Mouse (Mus musculus): ENCODE results near the gene Pgghg. TPM values are rescaled to one million over a fixed set of nuclear protein-coding genes. Genes with fewer than 3 reads are reported as not detected.

The Pgghg gene
- polyA plus RNA-seq, 1 experiment from 2014 or later, result 21.2 TPM

DNA sequence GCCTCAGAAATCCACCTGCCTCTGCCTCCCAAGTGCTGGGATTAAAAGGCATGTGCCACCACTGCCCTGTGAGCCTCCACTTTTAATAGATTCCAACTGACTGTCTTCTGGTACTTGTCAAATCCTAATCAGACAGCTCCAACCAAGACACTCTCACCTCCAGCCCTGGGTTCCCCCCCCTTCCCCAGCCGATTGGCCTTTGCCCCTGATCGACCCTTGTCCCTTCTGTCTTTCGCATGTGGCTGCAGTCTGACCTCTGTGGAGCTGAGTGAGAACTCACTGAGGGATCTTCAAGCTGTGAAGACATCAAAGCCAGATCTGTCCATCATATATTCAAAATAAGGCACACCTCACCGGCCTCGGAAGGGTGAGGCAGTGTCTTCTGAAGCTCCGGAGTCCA lies 14.0 kb upstream of the Pgghg start:
- Histone ChIP-seq H3K36me3 (no peaks in the 10 kb centered on the region), H3K9ac (no peak overlapping the region), H3K4me3 (replicated peaks) (no peak overlapping the region), H3K4me1 (peaks cover 10% of the 10 kb centered on the region), H3K4me2 (no peak overlapping the region), H3K9me3 (no peaks in the 10 kb centered on the region), H3K27me3 (replicated peaks) (peaks cover 29% of the 10 kb centered on the region), H3K27ac (no peak overlapping the region)
- ATAC-seq (ENCODE audit: insufficient read depth, low FRiP score, low read depth), result no peak
- 86% methylated on average over 6 of the region's 6 CpGs for WGBS

- H3K27me3 ChIP-seq (replicated peaks), result no peaks in the 10 kb centered on the region
Observed at GRCm38 (mm10) chr7:140938436-140938835, 2.8 kb upstream of the Pgghg start.

GRCm38 (mm10) chr7:140938896-140939295 lies 2.3 kb upstream of the Pgghg start:
- no peak overlapping the region for H3K9ac ChIP-seq
- H3K27me3 ChIP-seq (replicated peaks), result no peaks in the 10 kb centered on the region
- H3K27ac ChIP-seq, result no peak overlapping the region
- no peak for ATAC-seq (ENCODE audit: insufficient read depth, low FRiP score, low read depth)
- no peak overlapping the region for H3K4me2 ChIP-seq
- H3K4me1 ChIP-seq, result peaks cover 29% of the 10 kb centered on the region
- H3K9me3 ChIP-seq, result no peaks in the 10 kb centered on the region
- H3K4me3 ChIP-seq (replicated peaks), result no peak overlapping the region
- 39% methylated on average over 2 of the region's 2 CpGs for WGBS
- H3K36me3 ChIP-seq, result no peaks in the 10 kb centered on the region

More at GRCm38 (mm10) chr7:140938436-140938835, 2.8 kb upstream of the Pgghg start:
- WGBS, result 43% methylated on average over 3 of the region's 3 CpGs
- H3K4me2 ChIP-seq, result no peak overlapping the region
- no peaks in the 10 kb centered on the region for H3K36me3 ChIP-seq
- no peak overlapping the region for H3K27ac ChIP-seq
- no peak for ATAC-seq (ENCODE audit: insufficient read depth, low FRiP score, low read depth)
- no peak overlapping the region for H3K4me3 ChIP-seq (replicated peaks)
- no peak overlapping the region for H3K9ac ChIP-seq
- H3K9me3 ChIP-seq, result no peaks in the 10 kb centered on the region
- peaks cover 28% of the 10 kb centered on the region for H3K4me1 ChIP-seq

DNA sequence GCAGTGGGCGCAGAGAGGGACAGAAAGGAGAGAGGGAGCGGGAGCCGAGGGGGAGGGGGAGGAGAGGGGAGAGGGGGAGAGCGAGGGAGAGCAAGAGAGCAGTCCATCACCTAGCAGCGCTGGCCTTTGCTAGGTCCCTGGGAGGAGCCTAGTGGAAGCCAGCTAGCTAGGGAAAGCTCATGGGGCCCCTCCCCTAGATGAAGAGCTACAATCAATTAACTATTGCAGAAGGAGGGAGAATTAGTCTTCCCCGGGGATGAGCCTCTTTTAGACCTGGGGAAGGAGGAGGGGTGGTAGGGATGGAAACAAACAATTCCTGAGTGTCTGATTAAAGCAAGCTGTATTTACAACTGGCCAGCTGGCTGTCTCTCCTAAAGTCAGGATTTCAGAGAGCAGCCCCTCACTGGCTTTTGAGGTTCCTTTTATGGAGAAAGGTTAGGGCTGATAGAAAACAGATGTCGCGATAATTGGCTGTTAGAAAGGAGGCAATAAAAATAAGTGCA lies 1.5 kb upstream of the Pgghg start:
- peaks cover 29% of the 10 kb centered on the region for H3K4me1 ChIP-seq
- peak overlapping the region; percentile 97 for H3K27ac ChIP-seq
- peak; percentile 29 for ATAC-seq (ENCODE audit: insufficient read depth, low FRiP score, low read depth)
- H3K36me3 ChIP-seq, result no peaks in the 10 kb centered on the region; the same call in 1 of the 2 replicates
- peak overlapping the region; percentile 42 for H3K4me2 ChIP-seq
- no peak overlapping the region for H3K4me3 ChIP-seq (replicated peaks)
- H3K9me3 ChIP-seq, result no peaks in the 10 kb centered on the region
- H3K27me3 ChIP-seq (replicated peaks), result no peaks in the 10 kb centered on the region
- WGBS, result 5% methylated on average over 7 of the region's 8 CpGs
- H3K9ac ChIP-seq, result no peak overlapping the region

DNA sequence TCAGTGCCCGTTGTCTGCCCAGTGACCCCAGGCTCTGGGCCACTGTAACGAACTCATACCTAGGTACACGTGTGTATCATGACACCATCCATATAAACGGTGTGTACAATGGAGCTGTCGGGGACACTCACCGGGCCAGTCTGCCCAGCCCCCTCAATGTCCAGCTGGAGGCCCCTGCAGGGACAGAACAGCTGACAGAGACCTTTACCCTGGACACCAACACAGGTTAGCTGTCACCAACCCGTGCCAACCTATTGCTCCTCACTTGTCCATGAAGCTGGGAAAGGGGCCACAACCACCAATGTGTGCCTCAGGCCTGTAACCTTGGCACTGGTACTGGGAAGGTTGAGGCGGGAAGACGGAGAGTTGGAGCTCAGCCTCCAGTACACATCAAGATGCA lies 1.1 kb downstream of the Pgghg start:
- Histone ChIP-seq H3K4me2 (peak overlapping the region; percentile 64), H3K9ac (peak overlapping the region; percentile 45), H3K27me3 (replicated peaks) (no peaks in the 10 kb centered on the region), H3K4me3 (replicated peaks) (peak overlapping the region; percentile 56), H3K36me3 (peaks cover 8% of the 10 kb centered on the region; the same call in 1 of the 2 replicates), H3K9me3 (no peaks in the 10 kb centered on the region), H3K4me1 (peaks cover 29% of the 10 kb centered on the region), H3K27ac (peak overlapping the region; percentile 97)
- WGBS, result 34% methylated on average over 9 of the region's 9 CpGs
- no peak for ATAC-seq (ENCODE audit: insufficient read depth, low FRiP score, low read depth)

DNA sequence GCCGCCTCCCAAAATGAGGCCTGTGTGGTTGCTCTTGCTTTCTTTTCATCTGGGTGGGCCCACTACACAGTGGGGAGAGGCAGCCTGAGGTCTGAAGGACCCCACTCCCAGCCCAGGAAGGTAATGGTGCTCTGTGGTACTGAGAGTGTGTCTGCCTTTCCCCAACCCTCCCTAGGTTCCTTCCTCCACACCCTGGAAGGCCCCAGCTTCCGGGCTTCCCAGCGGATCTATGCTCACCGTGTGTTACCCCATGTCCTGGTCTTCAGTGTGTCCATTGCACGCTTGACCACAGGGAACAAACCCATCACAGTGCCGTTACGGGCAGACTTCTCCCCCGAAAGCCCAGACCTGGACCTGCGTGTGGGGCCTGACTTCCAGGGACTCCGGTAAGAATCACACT lies 1.6 kb downstream of the Pgghg start:
- Histone ChIP-seq H3K9ac (no peak overlapping the region), H3K4me3 (replicated peaks) (no peak overlapping the region), H3K27ac (peak overlapping the region; percentile 97), H3K27me3 (replicated peaks) (no peaks in the 10 kb centered on the region), H3K9me3 (no peaks in the 10 kb centered on the region), H3K4me2 (peak overlapping the region; percentile 64; the same call in 1 of the 2 replicates), H3K4me1 (peaks cover 29% of the 10 kb centered on the region), H3K36me3 (peaks cover 8% of the 10 kb centered on the region; the same call in 1 of the 2 replicates)
- no peak for ATAC-seq (ENCODE audit: insufficient read depth, low FRiP score, low read depth)
- 85% methylated on average over 10 of the region's 10 CpGs for WGBS

- H3K36me3 ChIP-seq, result peaks cover 8% of the 10 kb centered on the region; the same call in 1 of the 2 replicates
- H3K4me3 ChIP-seq (replicated peaks), result no peak overlapping the region
- H3K9ac ChIP-seq, result 0 out of 2 replicates have a peak overlapping the region, but pooled peaks have one; percentile 16
- 77% methylated on average over 4 of the region's 4 CpGs for WGBS
- H3K4me1 ChIP-seq, result peaks cover 29% of the 10 kb centered on the region
- H3K27me3 ChIP-seq (replicated peaks), result no peaks in the 10 kb centered on the region
- no peak for ATAC-seq (ENCODE audit: insufficient read depth, low FRiP score, low read depth)
- H3K27ac ChIP-seq, result peak overlapping the region; percentile 35
- no peak overlapping the region for H3K4me2 ChIP-seq
- H3K9me3 ChIP-seq, result no peaks in the 10 kb centered on the region
Observed at GRCm38 (mm10) chr7:140943356-140943755, 2.2 kb downstream of the Pgghg start.

DNA sequence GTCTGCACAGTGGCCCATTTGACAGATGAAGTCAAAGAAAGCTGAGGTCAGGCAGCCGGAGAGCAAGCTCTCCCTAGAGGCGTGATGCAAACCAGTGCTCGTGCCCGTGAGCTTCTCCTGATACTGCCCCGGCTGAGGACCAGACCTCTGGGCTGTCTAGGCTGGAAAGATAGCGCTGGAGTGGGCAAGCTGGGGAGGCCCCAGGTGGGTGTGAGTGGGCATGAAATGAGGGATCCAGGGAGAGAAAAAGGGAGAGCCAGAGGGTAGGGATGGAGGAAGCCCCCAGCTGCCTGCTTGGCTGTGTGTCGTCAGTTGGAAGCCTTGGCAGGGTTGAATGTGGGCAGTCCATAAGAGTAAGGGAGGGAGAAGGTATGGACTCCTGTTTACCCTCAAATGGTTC lies 3.0 kb downstream of the Pgghg start:
- H3K36me3 ChIP-seq, result peaks cover 17% of the 10 kb centered on the region
- ATAC-seq (ENCODE audit: insufficient read depth, low FRiP score, low read depth), result no peak
- H3K4me1 ChIP-seq, result peaks cover 28% of the 10 kb centered on the region
- WGBS, result 87% methylated on average over 7 of the region's 7 CpGs
- no peak overlapping the region for H3K9ac ChIP-seq
- no peak overlapping the region for H3K4me2 ChIP-seq
- H3K27ac ChIP-seq, result no peak overlapping the region
- H3K4me3 ChIP-seq (replicated peaks), result no peak overlapping the region
- H3K9me3 ChIP-seq, result no peaks in the 10 kb centered on the region
- H3K27me3 ChIP-seq (replicated peaks), result no peaks in the 10 kb centered on the region

GRCm38 (mm10) chr7:140945247-140945646 lies 4.1 kb downstream of the Pgghg start:
- Histone ChIP-seq H3K4me2 (no peak overlapping the region), H3K27ac (no peak overlapping the region), H3K36me3 (peaks cover 19% of the 10 kb centered on the region), H3K4me1 (peaks cover 18% of the 10 kb centered on the region), H3K9ac (no peak overlapping the region), H3K4me3 (replicated peaks) (no peak overlapping the region), H3K9me3 (no peaks in the 10 kb centered on the region), H3K27me3 (replicated peaks) (no peaks in the 10 kb centered on the region)
- no peak for ATAC-seq (ENCODE audit: insufficient read depth, low FRiP score, low read depth)
- 89% methylated on average over 5 of the region's 5 CpGs for WGBS

DNA sequence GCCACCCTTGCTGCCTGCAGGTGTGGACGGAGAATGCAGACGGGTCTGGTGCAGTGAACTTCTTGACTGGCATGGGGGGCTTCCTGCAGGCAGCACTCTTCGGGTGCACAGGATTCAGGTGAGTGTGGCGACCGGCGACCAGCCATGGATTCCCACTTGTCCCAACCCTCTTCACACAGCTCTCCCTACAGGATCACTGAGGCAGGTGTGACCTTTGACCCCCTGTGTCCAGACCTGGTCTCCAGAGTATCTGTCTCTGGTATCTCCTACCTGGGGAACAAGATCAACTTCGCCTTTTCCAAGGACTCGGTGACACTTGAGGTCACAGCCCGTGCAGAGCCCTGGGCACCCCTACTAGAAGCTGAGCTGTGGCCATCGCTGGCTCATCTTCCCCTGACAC lies 5.1 kb downstream of the Pgghg start:
- no peak for ATAC-seq (ENCODE audit: insufficient read depth, low FRiP score, low read depth)
- WGBS, result 91% methylated on average over 10 of the region's 10 CpGs
- peaks cover 19% of the 10 kb centered on the region for H3K36me3 ChIP-seq

DNA sequence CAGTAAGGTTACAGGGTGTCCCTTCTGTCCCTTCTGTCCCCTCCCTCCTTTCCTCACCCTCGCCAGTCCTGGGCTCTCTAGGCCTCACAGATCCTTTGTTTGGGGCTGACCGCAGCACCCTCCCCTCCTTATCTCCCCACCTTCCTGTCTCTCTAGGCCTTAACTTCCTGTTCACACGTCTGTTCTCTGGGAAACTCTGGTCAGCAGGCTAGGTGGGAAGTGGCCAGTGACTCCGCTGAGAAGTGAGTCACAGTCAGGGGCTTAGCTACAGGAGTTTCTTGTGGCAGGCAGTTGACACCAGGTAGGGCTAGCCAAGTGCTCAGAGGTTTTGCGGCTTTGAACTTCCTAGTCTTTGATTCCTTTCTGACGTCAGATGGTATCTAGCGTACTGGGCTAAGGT lies 5.8 kb downstream of the Pgghg start:
- peaks cover 30% of the 10 kb centered on the region for H3K4me1 ChIP-seq
- H3K4me3 ChIP-seq (replicated peaks), result no peak overlapping the region
- peaks cover 19% of the 10 kb centered on the region for H3K36me3 ChIP-seq
- H3K4me2 ChIP-seq, result no peak overlapping the region
- WGBS, result 47% methylated on average over 7 of the region's 7 CpGs
- no peaks in the 10 kb centered on the region for H3K9me3 ChIP-seq
- peak; percentile 5; the same call in 1 of the 2 replicates for ATAC-seq (ENCODE audit: insufficient read depth, low FRiP score, low read depth)
- no peak overlapping the region for H3K9ac ChIP-seq
- H3K27ac ChIP-seq, result peak overlapping the region; percentile 35; the same call in 1 of the 2 replicates
- H3K27me3 ChIP-seq (replicated peaks), result no peaks in the 10 kb centered on the region

More for the DNA sequence above, 5.1 kb downstream of the Pgghg start:
- Histone ChIP-seq H3K9me3 (no peaks in the 10 kb centered on the region), H3K4me3 (replicated peaks) (no peak overlapping the region), H3K27ac (peak overlapping the region; percentile 35; the same call in 1 of the 2 replicates), H3K4me1 (peaks cover 24% of the 10 kb centered on the region), H3K9ac (no peak overlapping the region), H3K4me2 (no peak overlapping the region), H3K27me3 (replicated peaks) (no peaks in the 10 kb centered on the region)

DNA sequence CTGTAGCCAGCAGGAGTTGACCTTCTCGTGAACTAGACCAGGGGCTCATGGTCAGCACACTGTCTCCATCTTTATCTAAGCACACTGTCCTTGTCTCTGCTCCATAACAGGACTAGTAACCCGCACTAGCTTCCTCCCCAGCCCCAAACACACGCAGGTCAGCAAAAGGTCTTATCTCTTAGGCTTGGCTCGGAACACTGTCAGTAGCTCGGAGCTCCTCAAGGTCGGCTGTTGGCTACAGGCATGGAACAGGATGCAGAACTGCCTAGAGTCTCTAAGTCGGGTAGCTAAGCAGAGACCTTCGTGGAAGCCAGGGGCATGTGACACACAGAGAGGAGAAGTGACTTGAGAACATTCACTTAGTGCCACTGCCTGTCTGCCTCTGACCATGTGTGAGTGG lies 7.0 kb downstream of the Pgghg start:
- Histone ChIP-seq H3K27me3 (replicated peaks) (no peaks in the 10 kb centered on the region), H3K4me3 (replicated peaks) (no peak overlapping the region), H3K9ac (no peak overlapping the region), H3K4me2 (no peak overlapping the region), H3K36me3 (peaks cover 23% of the 10 kb centered on the region), H3K9me3 (no peaks in the 10 kb centered on the region), H3K4me1 (peaks cover 28% of the 10 kb centered on the region), H3K27ac (no peak overlapping the region)
- 73% methylated on average over 8 of the region's 8 CpGs for WGBS
- ATAC-seq (ENCODE audit: insufficient read depth, low FRiP score, low read depth), result no peak

DNA sequence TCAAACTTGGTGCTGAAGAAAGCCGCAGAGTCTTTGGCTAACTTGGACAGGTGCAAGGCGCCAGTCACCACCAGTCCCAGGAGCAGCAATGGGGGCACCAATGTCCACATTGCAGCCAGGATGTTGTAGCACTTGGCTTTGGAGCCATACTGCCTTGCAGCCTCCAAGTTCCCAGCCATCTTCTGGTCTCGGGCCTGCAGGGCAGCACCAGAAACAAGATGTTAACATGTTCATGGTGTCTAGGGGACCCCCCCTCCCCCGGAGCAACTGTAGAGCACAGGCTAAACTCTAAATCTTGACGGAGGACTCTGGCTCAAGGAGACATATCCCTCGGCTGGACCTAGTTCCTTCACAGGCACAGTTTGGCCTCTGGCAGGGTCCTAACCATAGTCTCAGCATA lies 8.1 kb downstream of the Pgghg start:
- H3K27ac ChIP-seq, result no peak overlapping the region; the same call in 1 of the 2 replicates
- H3K4me3 ChIP-seq (replicated peaks), result no peak overlapping the region
- no peak for ATAC-seq (ENCODE audit: insufficient read depth, low FRiP score, low read depth)
- H3K9me3 ChIP-seq, result no peaks in the 10 kb centered on the region
- peaks cover 25% of the 10 kb centered on the region for H3K36me3 ChIP-seq
- 88% methylated on average over 6 of the region's 6 CpGs for WGBS
- H3K27me3 ChIP-seq (replicated peaks), result no peaks in the 10 kb centered on the region
- H3K9ac ChIP-seq, result no peak overlapping the region
- H3K4me2 ChIP-seq, result no peak overlapping the region
- peaks cover 35% of the 10 kb centered on the region for H3K4me1 ChIP-seq
